Mouse (Mus musculus) embryonic facial prominence, embryonic 11.5 days (tissue): ENCODE data around the gene Ift52. TPM values are rescaled to one million over a fixed set of nuclear protein-coding genes. Genes with fewer than 3 reads are reported as not detected.
"Not testable (repeated sequence)": the region's sequence is repeated elsewhere in the genome, so short reads cannot be mapped to it uniquely, and the experiment has no call there.

Experiments
- ATAC-seq: fragments of 200-750 bp; cut with Nextera tagmentation; replicated peaks from 2 replicates; pipeline ENCODE4 v1.8.0; 2017; ENCODE audit warnings: low read depth; ENCODE audit not compliant: insufficient number of reproducible peaks, low FRiP score, low TSS enrichment
- DNase-seq: peaks from one replicate; pipeline ENCODE4 v3.0.0-alpha.2; 2015; ENCODE audit warnings: low spot score
- H3K27ac ChIP-seq: fragments of 300-500 bp; sonication (generic); replicated peaks from 2 replicates; pipeline ENCODE4 v1.5.1; 2014; ENCODE audit warnings: mild to moderate bottlenecking, low read depth, low read length, control low read depth
- H3K27me3 ChIP-seq: fragments of 300-500 bp; sonication (generic); 2 replicates; pipeline ENCODE4 v1.6.1; 2014; ENCODE audit warnings: mild to moderate bottlenecking, low read length, moderate library complexity, mixed read lengths; ENCODE audit not compliant: control insufficient read depth, insufficient read depth
- H3K36me3 ChIP-seq: fragments of 300-500 bp; sonication (generic); replicated peaks from 2 replicates; pipeline ENCODE4 v1.6.1; 2014; ENCODE audit warnings: low read depth, mild to moderate bottlenecking, low read length, moderate library complexity, mixed read lengths; ENCODE audit not compliant: control insufficient read depth, insufficient read depth
- H3K4me1 ChIP-seq: fragments of 300-500 bp; sonication (generic); 2 replicates; pipeline ENCODE4 v1.6.1; 2014; ENCODE audit warnings: low read length, mixed read lengths; ENCODE audit not compliant: control insufficient read depth, insufficient read depth
- H3K4me2 ChIP-seq: fragments of 300-500 bp; sonication (generic); 2 replicates; pipeline ENCODE4 v1.6.1; 2014; ENCODE audit warnings: low read depth, mild to moderate bottlenecking, control low read depth, low read length, moderate library complexity
- H3K4me3 ChIP-seq: fragments of 300-500 bp; sonication (generic); 2 replicates; pipeline ENCODE4 v1.5.1; 2014; ENCODE audit warnings: low read depth, low read length, control low read depth
- H3K9ac ChIP-seq: fragments of 300-500 bp; sonication (generic); replicated peaks from 2 replicates; pipeline ENCODE4 v1.6.1; 2014; ENCODE audit warnings: mild to moderate bottlenecking, control low read depth, low read length
- H3K9me3 ChIP-seq: fragments of 300-500 bp; sonication (generic); replicated peaks from 2 replicates; pipeline ENCODE4 v1.6.1; 2016; ENCODE audit warnings: mild to moderate bottlenecking, low read length, inconsistent platforms, mixed read lengths; ENCODE audit not compliant: control insufficient read depth
- WGBS: fragments of 180-500 bp; shearing (Covaris S2); extraction: QIAGEN DNeasy Blood & Tissue Kit; methylation state at CpG from one replicate; pipeline ENCODE4 v1.1.7; 2014; 5-methylcytosine and 5-hydroxymethylcytosine counted together
- polyA plus RNA-seq: library from polyadenylated mRNA; unstranded; fragments of >200 nt; fragmentation: Nextera tagmentation; extraction: Ambion mirVana; gene quantifications from 2 replicates; pipeline ENCODE4 v1.2.1, GENCODE M21; 2014

Gene Ift52
- polyA plus RNA-seq, 1 experiment from 2014 or later: 60.4 TPM

- ATAC-seq (no peak), DNase-seq (no peak)
- 34% methylated on average over 5 of the region's 5 CpGs for WGBS
- peak overlapping the region; percentile 84 for H3K9ac ChIP-seq
- H3K4me2 ChIP-seq: peak overlapping the region; percentile 97
- H3K27me3 ChIP-seq: no peaks in the 10 kb centered on the region; the same call in 1 of the 2 replicates
- no peak overlapping the region for H3K27ac ChIP-seq
- no peaks in the 10 kb centered on the region; the same call in 1 of the 2 replicates for H3K4me1 ChIP-seq
- H3K9me3 ChIP-seq: no peaks in the 10 kb centered on the region
- H3K4me3 ChIP-seq: peak overlapping the region; percentile 73
- no peaks in the 10 kb centered on the region for H3K36me3 ChIP-seq
These were observed 38.6 kb downstream of the Ift52 start for GRCm38 (mm10) chr2:163055715-163056114.

- no peak for DNase-seq
- H3K9me3 ChIP-seq: no peaks in the 10 kb centered on the region
- ATAC-seq: no peak
- H3K4me3 ChIP-seq: no peak overlapping the region
- H3K36me3 ChIP-seq: no peaks in the 10 kb centered on the region
- WGBS: 90% methylated on average over 9 of the region's 9 CpGs
- no peaks in the 10 kb centered on the region; the same call in 1 of the 2 replicates for H3K27me3 ChIP-seq
- H3K9ac ChIP-seq: no peak overlapping the region
- H3K4me1 ChIP-seq: no peaks in the 10 kb centered on the region; the same call in 1 of the 2 replicates
- H3K4me2 ChIP-seq: no peak overlapping the region
- no peak overlapping the region for H3K27ac ChIP-seq
These were observed 39.4 kb downstream of the Ift52 start for GRCm38 (mm10) chr2:163056584-163056983.

- ATAC-seq, H3K4me2 ChIP-seq, H3K36me3 ChIP-seq, H3K4me1 ChIP-seq, DNase-seq, H3K27ac ChIP-seq, H3K4me3 ChIP-seq, H3K27me3 ChIP-seq, H3K9ac ChIP-seq, H3K9me3 ChIP-seq: not testable (repeated sequence)
- WGBS: 92% methylated on average over 6 of the region's 7 CpGs
These were observed 41.8 kb downstream of the Ift52 start for GRCm38 (mm10) chr2:163058981-163059380.

- no peak overlapping the region for H3K4me2 ChIP-seq
- no peak overlapping the region for H3K9ac ChIP-seq
- no peak for ATAC-seq
- H3K27me3 ChIP-seq: no peaks in the 10 kb centered on the region
- H3K4me3 ChIP-seq: no peak overlapping the region
- H3K27ac ChIP-seq: no peak overlapping the region
- DNase-seq: no peak
- WGBS: 74% methylated on average over 6 of the region's 6 CpGs
- H3K36me3 ChIP-seq: no peaks in the 10 kb centered on the region; the same call in 1 of the 2 replicates
- no peaks in the 10 kb centered on the region; the same call in 1 of the 2 replicates for H3K4me1 ChIP-seq
- H3K9me3 ChIP-seq: no peaks in the 10 kb centered on the region
These were observed 43.5 kb downstream of the Ift52 start for GRCm38 (mm10) chr2:163060630-163061029.

GRCm38 (mm10) chr2:163061203-163062118 is 44.3 kb downstream of the Ift52 start:
- no peak for DNase-seq
- no peaks in the 10 kb centered on the region for H3K4me1 ChIP-seq
- no peak overlapping the region for H3K27ac ChIP-seq
- no peaks in the 10 kb centered on the region for H3K27me3 ChIP-seq
- no peak for ATAC-seq
- H3K9me3 ChIP-seq: no peaks in the 10 kb centered on the region
- H3K36me3 ChIP-seq: no peaks in the 10 kb centered on the region; the same call in 1 of the 2 replicates
- WGBS: 80% methylated on average over 8 of the region's 8 CpGs
- H3K4me2 ChIP-seq: no peak overlapping the region
- no peak overlapping the region for H3K9ac ChIP-seq
- no peak overlapping the region for H3K4me3 ChIP-seq

GRCm38 (mm10) chr2:163062119-163062508 is 45.0 kb downstream of the Ift52 start:
- H3K27me3 ChIP-seq: no peaks in the 10 kb centered on the region
- no peak overlapping the region for H3K27ac ChIP-seq
- no peak overlapping the region for H3K9ac ChIP-seq
- DNase-seq: no peak
- no peaks in the 10 kb centered on the region for H3K9me3 ChIP-seq
- H3K4me2 ChIP-seq: no peak overlapping the region
- H3K36me3 ChIP-seq: no peaks in the 10 kb centered on the region; the same call in 1 of the 2 replicates
- no peak overlapping the region for H3K4me3 ChIP-seq
- no peaks in the 10 kb centered on the region for H3K4me1 ChIP-seq
- 77% methylated on average over 6 of the region's 6 CpGs for WGBS
- no peak for ATAC-seq

- no peak for DNase-seq
- no peaks in the 10 kb centered on the region for H3K4me1 ChIP-seq
- H3K4me3 ChIP-seq: no peak overlapping the region
- ATAC-seq: no peak
- H3K27ac ChIP-seq: no peak overlapping the region
- H3K36me3 ChIP-seq: no peaks in the 10 kb centered on the region; the same call in 1 of the 2 replicates
- H3K4me2 ChIP-seq: no peak overlapping the region
- H3K9me3 ChIP-seq: no peaks in the 10 kb centered on the region
- 97% methylated on average over 6 of the region's 6 CpGs for WGBS
- H3K9ac ChIP-seq: no peak overlapping the region
- no peaks in the 10 kb centered on the region for H3K27me3 ChIP-seq
These were observed 49.2 kb downstream of the Ift52 start for GRCm38 (mm10) chr2:163066326-163066725.

- no peak for ATAC-seq
These were observed 50.1 kb downstream of the Ift52 start for GRCm38 (mm10) chr2:163067233-163067632.

More at GRCm38 (mm10) chr2:163067233-163067632, 50.1 kb downstream of the Ift52 start:
- Histone ChIP-seq H3K36me3 (no peaks in the 10 kb centered on the region; the same call in 1 of the 2 replicates), H3K9ac (no peak overlapping the region), H3K9me3 (no peaks in the 10 kb centered on the region), H3K4me1 (no peaks in the 10 kb centered on the region), H3K4me3 (no peak overlapping the region), H3K27me3 (no peaks in the 10 kb centered on the region), H3K4me2 (no peak overlapping the region), H3K27ac (no peak overlapping the region)
- DNase-seq: no peak
- 87% methylated on average over 1 of the region's 1 CpGs for WGBS
